In the genomic region with DNA sequence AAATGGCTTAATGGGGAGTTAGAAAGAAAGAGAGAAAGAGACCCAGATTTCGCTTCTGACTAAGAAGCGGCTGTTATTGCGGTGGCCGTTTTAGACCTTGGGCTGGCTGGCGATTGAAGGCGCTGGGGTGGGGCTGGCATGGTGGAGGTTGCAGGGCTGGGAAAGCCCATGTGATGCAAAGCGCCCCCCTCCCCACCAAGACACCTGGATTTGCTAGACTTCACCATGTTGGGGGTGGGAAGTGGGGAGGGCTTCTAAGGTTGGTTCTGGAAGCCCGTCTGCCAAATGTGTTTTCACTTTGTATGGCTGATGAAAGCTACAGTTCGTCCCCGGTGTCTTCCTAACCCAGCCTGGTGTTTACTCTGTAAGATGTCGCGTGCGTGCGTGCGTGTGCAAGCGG, we compare ENCODE assay signal across 8 mouse cellular contexts. TPM values are rescaled to one million over a fixed set of nuclear protein-coding genes. Genes with fewer than 3 reads are reported as not detected.
DNase-seq lines count a peak whose midpoint lies in the region; ATAC-seq and TF ChIP-seq lines count a peak whose summit lies in the region.

No protein-coding gene starts in this region.

- TF ChIP-seq CTCF in kidney, adult 2 months (conservative IDR thresholded peaks at IDR 0.05; ENCODE audit: insufficient read depth, insufficient read length, low read depth, low read length): no peak
- TF ChIP-seq CTCF in cortical plate, adult 2 months (IDR thresholded peaks at IDR 0.05; ENCODE audit: extremely low read depth, insufficient read depth, low read length): no peak

- WGBS in kidney, embryonic 15.5 days: 0% methylated on average over 16 of the region's 16 CpGs
- 2% methylated on average over 16 of the region's 16 CpGs for WGBS in kidney, adult 2 months
- 1% methylated on average over 16 of the region's 16 CpGs for WGBS in hindbrain, embryonic 11.5 days
- WGBS in midbrain, embryonic 16.5 days: 0% methylated on average over 16 of the region's 16 CpGs

- no peaks in the 10 kb centered on the region for H3K36me3 ChIP-seq in kidney, embryonic 15.5 days
- H3K36me3 ChIP-seq in kidney, adult 2 months (ENCODE audit: control insufficient read depth, insufficient read depth, low read length): no peaks in the 10 kb centered on the region
- H3K36me3 ChIP-seq in hindbrain, embryonic 11.5 days (ENCODE audit: control insufficient read depth, insufficient read depth, low read length): no peaks in the 10 kb centered on the region
- no peaks in the 10 kb centered on the region for H3K36me3 ChIP-seq in midbrain, embryonic 16.5 days (ENCODE audit: control insufficient read depth, insufficient read depth, low read length)

- H3K9me3 ChIP-seq in kidney, embryonic 15.5 days (replicated peaks): no peaks in the 10 kb centered on the region
- H3K9me3 ChIP-seq in hindbrain, embryonic 11.5 days (ENCODE audit: control insufficient read depth, low read length): no peaks in the 10 kb centered on the region
- H3K9me3 ChIP-seq in midbrain, embryonic 16.5 days (replicated peaks; ENCODE audit: control insufficient read depth, low read length, poor library complexity, severe bottlenecking): no peaks in the 10 kb centered on the region

- H3K27me3 ChIP-seq in kidney, embryonic 15.5 days: peaks cover 72% of the 10 kb centered on the region
- H3K27me3 ChIP-seq in kidney, adult 2 months (replicated peaks; ENCODE audit: control insufficient read depth, insufficient read depth, low read length): peaks cover 5% of the 10 kb centered on the region; the same call in 1 of the 2 replicates
- peaks cover 17% of the 10 kb centered on the region for H3K27me3 ChIP-seq in hindbrain, embryonic 11.5 days (ENCODE audit: control insufficient read depth, insufficient read depth, low read length)
- peaks cover 8% of the 10 kb centered on the region for H3K27me3 ChIP-seq in midbrain, embryonic 16.5 days (ENCODE audit: control insufficient read depth, insufficient read depth, low read depth, low read length)

- H3K9ac ChIP-seq in kidney, embryonic 15.5 days: peak overlapping the region; percentile 16; the same call in 1 of the 2 replicates
- H3K9ac ChIP-seq in hindbrain, embryonic 11.5 days (ENCODE audit: low read depth, low read length): no peak overlapping the region; the same call in 1 of the 2 replicates
- H3K9ac ChIP-seq in midbrain, embryonic 16.5 days (ENCODE audit: low read depth, low read length): peak overlapping the region; percentile 65

- no peak for DNase-seq in kidney, adult 2 months
- DNase-seq in hindbrain, embryonic 11.5 days (ENCODE audit: low spot score): peak; percentile 47
- no peak for DNase-seq in left cerebral cortex, adult 9 months (ENCODE audit: low spot score in 2 of 2)
- DNase-seq in T-cell, adult 2 months (ENCODE audit: low spot score): no peak

- peaks cover 29% of the 10 kb centered on the region for H3K4me1 ChIP-seq in kidney, embryonic 15.5 days
- no peaks in the 10 kb centered on the region for H3K4me1 ChIP-seq in kidney, adult 2 months (ENCODE audit: control insufficient read depth, insufficient read depth, low read length)
- no peaks in the 10 kb centered on the region for H3K4me1 ChIP-seq in cortical plate, adult 2 months (ENCODE audit: control insufficient read depth, insufficient read depth, low read length)
- 0 out of 2 replicates have a peak, but pooled peaks cover 2% of the 10 kb centered on the region for H3K4me1 ChIP-seq in hindbrain, embryonic 11.5 days (replicated peaks; ENCODE audit: control insufficient read depth, insufficient read depth, low read length)
- peaks cover 29% of the 10 kb centered on the region for H3K4me1 ChIP-seq in midbrain, embryonic 16.5 days (ENCODE audit: control insufficient read depth, insufficient read depth, low read length)

- H3K4me3 ChIP-seq in kidney, embryonic 15.5 days (replicated peaks): peak overlapping the region; percentile 62
- H3K4me3 ChIP-seq in kidney, adult 2 months (ENCODE audit: insufficient read depth, low read depth, low read length): no peak overlapping the region
- H3K4me3 ChIP-seq in cortical plate, adult 2 months (ENCODE audit: insufficient read depth, low read length): peak overlapping the region; percentile 8
- H3K4me3 ChIP-seq in hindbrain, embryonic 11.5 days (ENCODE audit: low read depth, low read length): peak overlapping the region; percentile 61
- peak overlapping the region; percentile 68 for H3K4me3 ChIP-seq in midbrain, embryonic 16.5 days (ENCODE audit: low read depth, low read length)

- no peak for TF ChIP-seq POLR2A in kidney, adult 2 months (IDR thresholded peaks at IDR 0.05; ENCODE audit: low read depth, low read length)
- no peak for TF ChIP-seq POLR2A in cortical plate, adult 2 months (IDR thresholded peaks at IDR 0.05; ENCODE audit: extremely low read depth, insufficient read depth, low read length)

- H3K4me2 ChIP-seq in kidney, embryonic 15.5 days: peak overlapping the region; percentile 90
- H3K4me2 ChIP-seq in hindbrain, embryonic 11.5 days (replicated peaks; ENCODE audit: low read depth, low read length): peak overlapping the region; percentile 81
- peak overlapping the region; percentile 87 for H3K4me2 ChIP-seq in midbrain, embryonic 16.5 days (ENCODE audit: low read length)

- no peak overlapping the region for H3K27ac ChIP-seq in kidney, embryonic 15.5 days
- no peak overlapping the region for H3K27ac ChIP-seq in kidney, adult 2 months (ENCODE audit: insufficient read depth, low read depth, low read length)
- no peak overlapping the region for H3K27ac ChIP-seq in cortical plate, adult 2 months (ENCODE audit: insufficient read depth, low read length)
- no peak overlapping the region for H3K27ac ChIP-seq in hindbrain, embryonic 11.5 days (ENCODE audit: low read depth, low read length)
- peak overlapping the region; percentile 38 for H3K27ac ChIP-seq in midbrain, embryonic 16.5 days (ENCODE audit: low read length)

- ATAC-seq in kidney, embryonic 15.5 days (replicated peaks; ENCODE audit: low FRiP score): no peak
- no peak for ATAC-seq in hindbrain, embryonic 11.5 days (ENCODE audit: low FRiP score)
- ATAC-seq in midbrain, embryonic 16.5 days: no peak
- no peak for ATAC-seq in erythroid progenitor cell, adult 5-6 weeks (replicated peaks; ENCODE audit: low FRiP score, poor library complexity, severe bottlenecking)

RNA-seq across cellular contexts. Expression of gene Tmem132c, which starts 1.6 kb away (rescaled TPM):
- polyA plus RNA-seq in kidney, embryonic 15.5 days (2015; fragmentation: Nextera tagmentation; extraction: Ambion mirVana): 0.93 and 1.5 TPM in 2 replicates
- 0.17 and 0.37 TPM in 2 replicates for polyA plus RNA-seq in kidney, adult 2 months (2012; rRNA removed)
- 1.9 and 2.3 TPM in 2 replicates for polyA plus RNA-seq in cortical plate, adult 2 months (2012; rRNA removed)
- polyA plus RNA-seq in hindbrain, embryonic 11.5 days (2014; fragmentation: Nextera tagmentation; extraction: Ambion mirVana): 18.6 and 21.1 TPM in 2 replicates
- polyA plus RNA-seq in midbrain, embryonic 16.5 days (2015; fragmentation: Nextera tagmentation; extraction: Ambion mirVana): 11.8 and 12.7 TPM in 2 replicates
- total RNA-seq in erythroid progenitor cell, adult 5-6 weeks (2015; ENCODE audit: low replicate concordance): not detected in 2 replicates
- not detected in 2 replicates for total RNA-seq in erythroid progenitor cell, adult 5-6 weeks (2017; ENCODE audit: low replicate concordance)
